Mouse (Mus musculus) spleen, postnatal 10 days (tissue): ENCODE measurements around the gene Negr1.

Experiments
- DNase-seq, 2 experiments: peaks; one replicate each; pipeline ENCODE4 v3.0.0; 2021 to 2022; ENCODE audit warnings: low spot score in 2 of 2

Gene Negr1

GRCm38 (mm10) chr3:156796061-156796691 is 234.6 kb downstream of the Negr1 start:
- no peak for DNase-seq

GRCm38 (mm10) chr3:156799228-156799627 is 237.6 kb downstream of the Negr1 start:
- DNase-seq, result no peak

- no peak for DNase-seq
Measured at GRCm38 (mm10) chr3:156809836-156810235, 248.2 kb downstream of the Negr1 start.

- DNase-seq, result no peak
Measured at GRCm38 (mm10) chr3:156816938-156817337, 255.3 kb downstream of the Negr1 start.

- DNase-seq, result no peak
Measured at GRCm38 (mm10) chr3:156817452-156817851, 255.9 kb downstream of the Negr1 start.

GRCm38 (mm10) chr3:156823039-156823438 is 261.4 kb downstream of the Negr1 start:
- no peak for DNase-seq

- DNase-seq, result no peak
Measured at GRCm38 (mm10) chr3:156833920-156834319, 272.3 kb downstream of the Negr1 start.

GRCm38 (mm10) chr3:156838550-156838949 is 277.0 kb downstream of the Negr1 start:
- DNase-seq, result no peak

GRCm38 (mm10) chr3:156848385-156848784 is 286.8 kb downstream of the Negr1 start:
- no peak for DNase-seq

- DNase-seq, result no peak
Measured at GRCm38 (mm10) chr3:156851921-156852320, 290.3 kb downstream of the Negr1 start.

- no peak for DNase-seq
Measured at GRCm38 (mm10) chr3:156870239-156870921, 308.8 kb downstream of the Negr1 start.

GRCm38 (mm10) chr3:156870922-156871257 is 309.3 kb downstream of the Negr1 start:
- no peak for DNase-seq

- DNase-seq, result no peak
Measured at GRCm38 (mm10) chr3:156871641-156872196, 310.1 kb downstream of the Negr1 start.

- DNase-seq, result no peak
Measured at GRCm38 (mm10) chr3:156876551-156876950, 315.0 kb downstream of the Negr1 start.

- DNase-seq, result no peak
Measured at GRCm38 (mm10) chr3:156882129-156882528, 320.5 kb downstream of the Negr1 start.

- DNase-seq, result no peak
Measured at GRCm38 (mm10) chr3:156883873-156884272, 322.3 kb downstream of the Negr1 start.

GRCm38 (mm10) chr3:156885689-156886088 is 324.1 kb downstream of the Negr1 start:
- DNase-seq, result no peak

- no peak for DNase-seq
Measured at GRCm38 (mm10) chr3:156886915-156887314, 325.3 kb downstream of the Negr1 start.

GRCm38 (mm10) chr3:156890986-156891385 is 329.4 kb downstream of the Negr1 start:
- no peak for DNase-seq

GRCm38 (mm10) chr3:156895322-156895721 is 333.7 kb downstream of the Negr1 start:
- no peak for DNase-seq

- no peak for DNase-seq
Measured at GRCm38 (mm10) chr3:156896106-156896505, 334.5 kb downstream of the Negr1 start.

GRCm38 (mm10) chr3:156896552-156896951 is 335.0 kb downstream of the Negr1 start:
- DNase-seq, result no peak

GRCm38 (mm10) chr3:156901140-156901539 is 339.5 kb downstream of the Negr1 start:
- no peak for DNase-seq
